Mouse (Mus musculus): Measurements from ENCODE around the gene Tymp. TPM values are rescaled to one million over a fixed set of nuclear protein-coding genes. Genes with fewer than 3 reads are reported as not detected.

Gene Tymp
- polyA plus RNA-seq, 1 experiment: 0.55 TPM

DNA sequence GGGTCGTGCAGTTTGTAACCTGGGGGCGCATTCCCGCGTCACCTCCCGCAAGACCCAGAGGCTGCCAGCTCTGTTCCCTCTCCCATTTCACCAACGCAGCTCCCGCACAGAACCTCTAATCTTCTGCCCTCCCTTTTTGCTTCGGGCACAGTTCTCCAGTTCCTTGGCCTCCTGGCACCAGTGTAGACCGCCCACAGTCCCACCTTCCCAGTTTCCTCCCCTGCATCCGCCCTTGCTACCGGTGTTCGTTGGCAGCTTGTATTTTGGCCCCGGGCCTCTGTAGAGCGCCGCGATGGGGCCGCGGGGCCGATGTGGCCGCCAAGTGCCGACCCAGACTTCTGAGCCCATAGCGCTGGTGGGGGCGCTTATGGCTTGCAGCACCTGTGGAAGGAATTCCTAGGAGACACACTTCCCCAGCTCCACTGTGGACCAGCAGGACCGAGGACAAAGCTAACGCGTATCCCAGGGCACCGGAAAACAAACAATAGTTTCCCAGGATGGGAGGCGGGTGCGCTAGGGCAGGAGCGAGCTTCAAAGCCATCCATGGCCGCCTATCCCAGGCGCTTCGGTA is 2.1 kb upstream of the Tymp start, which contains the start of gene Odf3b:
Gene Odf3b (minus strand): TSS at position 452 of the 571 bp plus-strand sequence.
- Histone ChIP-seq H3K27ac (replicated peaks; ENCODE audit: low read depth, low read length) (peak within 1 kb of the TSS; percentile 91), H3K4me1 (ENCODE audit: control insufficient read depth, insufficient read depth, insufficient read length, low read length) (no peaks in the 10 kb centered on the region; the same call in 1 of the 2 replicates), H3K4me3 (ENCODE audit: insufficient read depth, low read depth, low read length) (peak within 1 kb of the TSS; percentile 70)

GRCm38 (mm10) chr15:89377938-89378828 is 1.3 kb upstream of the Tymp start:
- Histone ChIP-seq H3K4me3 (ENCODE audit: insufficient read depth, low read depth, low read length) (peak overlapping the region; percentile 70), H3K4me1 (ENCODE audit: control insufficient read depth, insufficient read depth, insufficient read length, low read length) (no peaks in the 10 kb centered on the region; the same call in 1 of the 2 replicates), H3K27ac (replicated peaks; ENCODE audit: low read depth, low read length) (peak overlapping the region; percentile 91)

- Histone ChIP-seq H3K4me3 (ENCODE audit: insufficient read depth, low read depth, low read length) (no peak overlapping the region), H3K27ac (replicated peaks; ENCODE audit: low read depth, low read length) (no peak overlapping the region), H3K4me1 (ENCODE audit: control insufficient read depth, insufficient read depth, insufficient read length, low read length) (peaks cover 5% of the 10 kb centered on the region; the same call in 1 of the 2 replicates)
Measured at GRCm38 (mm10) chr15:89377362-89377761, 523 bp upstream of the Tymp start.

DNA sequence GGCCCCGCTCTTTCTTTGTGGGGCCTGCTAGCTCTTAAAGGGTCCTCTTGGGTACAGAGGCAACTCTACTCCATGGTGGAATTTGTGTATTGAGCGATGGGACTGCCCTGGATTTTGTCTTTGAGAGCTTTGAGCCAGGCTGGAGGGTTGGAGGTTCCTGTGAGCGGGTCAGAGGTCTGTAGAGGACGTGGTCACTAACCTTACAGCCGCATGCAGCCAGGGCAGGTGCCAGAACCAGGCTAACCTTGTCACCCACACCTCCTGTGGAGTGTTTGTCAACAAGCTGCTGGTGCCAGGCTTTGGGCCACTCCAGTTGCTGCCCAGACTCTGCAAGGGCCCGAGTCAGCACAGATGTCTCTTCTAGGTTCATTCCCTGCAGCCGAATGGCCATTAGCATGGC is 799 bp downstream of the Tymp start:
- Histone ChIP-seq H3K27ac (replicated peaks; ENCODE audit: low read depth, low read length) (no peak overlapping the region), H3K4me3 (ENCODE audit: insufficient read depth, low read depth, low read length) (no peak overlapping the region), H3K4me1 (ENCODE audit: control insufficient read depth, insufficient read depth, insufficient read length, low read length) (peaks cover 6% of the 10 kb centered on the region; the same call in 1 of the 2 replicates)

DNA sequence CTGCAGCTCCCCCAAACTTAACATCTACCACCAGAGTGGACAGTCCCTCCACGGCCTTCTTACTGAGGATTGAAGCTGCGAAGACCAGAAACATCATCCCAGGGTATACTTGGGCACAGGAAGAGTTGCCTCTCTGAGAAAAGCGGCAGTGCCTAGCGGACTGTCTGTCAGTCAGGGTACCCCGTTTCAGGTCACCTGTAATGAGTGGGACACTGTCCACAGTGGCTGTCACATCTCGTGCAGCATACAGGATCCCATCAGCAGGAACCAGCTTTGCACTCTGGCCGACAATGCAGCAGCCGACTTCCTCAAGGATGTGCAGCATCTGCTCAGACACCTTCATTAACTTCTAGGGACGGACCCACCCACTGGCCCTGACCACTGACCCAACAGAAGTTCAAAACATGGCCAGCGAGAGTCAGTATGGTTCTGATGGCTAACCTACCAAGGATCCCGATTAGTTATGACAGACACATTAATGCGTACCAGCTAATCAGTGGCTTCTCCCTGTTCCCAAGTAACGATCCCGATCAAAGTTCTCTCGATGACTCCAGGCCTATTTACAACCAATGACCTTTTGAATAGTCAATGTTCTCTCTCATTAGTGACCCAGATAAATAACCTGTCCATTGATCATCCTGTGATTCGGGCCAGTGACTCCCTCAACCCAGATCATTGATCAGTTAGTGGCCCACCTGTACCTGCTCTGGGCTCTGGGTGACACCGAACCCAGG is 1.9 kb downstream of the Tymp start:
- Histone ChIP-seq H3K27ac (replicated peaks; ENCODE audit: low read depth, low read length) (no peak overlapping the region), H3K4me1 (ENCODE audit: control insufficient read depth, insufficient read depth, insufficient read length, low read length) (peaks cover 6% of the 10 kb centered on the region; the same call in 1 of the 2 replicates), H3K4me3 (ENCODE audit: insufficient read depth, low read depth, low read length) (peak overlapping the region; percentile 87; the same call in 1 of the 2 replicates)

DNA sequence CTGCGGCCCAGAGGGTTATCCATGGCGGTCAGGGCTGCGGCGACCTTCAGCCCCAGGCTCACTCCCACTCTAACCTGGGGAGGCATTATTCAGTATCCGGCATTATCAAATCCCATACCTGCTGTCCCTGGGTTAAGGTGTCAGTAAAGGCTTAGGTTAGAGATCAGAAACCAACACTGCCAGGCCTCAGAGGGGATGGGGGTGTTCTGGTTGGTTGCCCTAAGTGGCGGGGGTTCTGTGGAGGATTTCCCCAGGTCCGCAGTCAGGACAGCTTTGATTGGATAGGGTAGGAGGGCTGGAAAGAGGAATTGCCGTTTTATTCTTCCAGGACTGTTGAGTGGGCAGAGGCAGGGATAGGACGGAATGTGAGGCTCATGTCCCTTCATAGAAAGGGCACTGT is 2.5 kb downstream of the Tymp start:
- H3K4me3 ChIP-seq (ENCODE audit: insufficient read depth, low read depth, low read length): peak overlapping the region; percentile 87
- peak overlapping the region; percentile 25 for H3K27ac ChIP-seq (replicated peaks; ENCODE audit: low read depth, low read length)
- H3K4me1 ChIP-seq (ENCODE audit: control insufficient read depth, insufficient read depth, insufficient read length, low read length): peaks cover 6% of the 10 kb centered on the region; the same call in 1 of the 2 replicates

- Histone ChIP-seq H3K4me1 (ENCODE audit: control insufficient read depth, insufficient read depth, insufficient read length, low read length) (peaks cover 6% of the 10 kb centered on the region; the same call in 1 of the 2 replicates), H3K27ac (replicated peaks; ENCODE audit: low read depth, low read length) (peak within 1 kb of the TSS; percentile 94), H3K4me3 (ENCODE audit: insufficient read depth, low read depth, low read length) (peak within 1 kb of the TSS; percentile 87)
Measured at GRCm38 (mm10) chr15:89373762-89374248, 3.0 kb downstream of the Tymp start, which contains the start of gene Sco2. Gene Sco2, minus strand, starts transcription at chr15:89373846.

DNA sequence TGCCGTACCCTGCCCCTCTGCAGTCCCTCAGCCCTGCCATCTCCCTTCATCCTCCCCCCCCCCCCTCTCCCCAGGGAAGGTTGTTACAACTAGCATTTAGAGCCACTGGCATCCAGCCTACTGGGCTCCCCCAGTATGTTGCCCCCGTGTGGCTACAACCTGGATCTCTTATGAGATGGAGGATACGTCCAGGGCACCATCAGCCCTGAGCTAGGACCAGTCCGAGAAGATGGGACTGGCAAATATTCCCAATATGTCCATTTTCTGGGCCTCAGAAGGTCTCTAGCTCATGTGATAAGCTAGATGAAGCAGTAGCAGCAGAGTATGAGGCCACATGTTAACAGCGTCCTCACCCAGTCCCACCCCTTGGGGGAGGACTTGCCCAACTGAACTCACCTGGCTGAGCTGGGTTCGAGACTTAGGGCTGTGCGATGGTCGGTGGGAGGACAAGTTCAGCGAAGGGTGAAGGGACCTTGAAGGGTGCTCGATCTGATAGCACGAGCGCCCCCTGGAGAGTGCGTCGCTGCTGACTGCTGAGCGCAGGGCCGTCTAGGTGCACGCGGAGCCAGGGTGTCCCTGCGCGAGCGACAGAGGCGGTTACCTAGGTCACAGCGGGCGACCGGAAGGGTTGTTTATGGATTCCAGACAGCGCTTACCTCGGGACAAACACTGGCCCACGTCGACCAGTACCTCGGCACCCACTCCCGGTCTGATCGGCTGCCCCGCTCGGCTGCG is 3.6 kb downstream of the Tymp start:
- H3K4me3 ChIP-seq (ENCODE audit: insufficient read depth, low read depth, low read length): peak overlapping the region; percentile 87
- H3K4me1 ChIP-seq (ENCODE audit: control insufficient read depth, insufficient read depth, insufficient read length, low read length): peaks cover 6% of the 10 kb centered on the region; the same call in 1 of the 2 replicates
- H3K27ac ChIP-seq (replicated peaks; ENCODE audit: low read depth, low read length): peak overlapping the region; percentile 94

GRCm38 (mm10) chr15:89372536-89372935 is 4.3 kb downstream of the Tymp start:
- Histone ChIP-seq H3K27ac (replicated peaks; ENCODE audit: low read depth, low read length) (no peak overlapping the region; the same call in 1 of the 2 replicates), H3K4me3 (ENCODE audit: insufficient read depth, low read depth, low read length) (peak overlapping the region; percentile 87), H3K4me1 (ENCODE audit: control insufficient read depth, insufficient read depth, insufficient read length, low read length) (peaks cover 6% of the 10 kb centered on the region; the same call in 1 of the 2 replicates)

DNA sequence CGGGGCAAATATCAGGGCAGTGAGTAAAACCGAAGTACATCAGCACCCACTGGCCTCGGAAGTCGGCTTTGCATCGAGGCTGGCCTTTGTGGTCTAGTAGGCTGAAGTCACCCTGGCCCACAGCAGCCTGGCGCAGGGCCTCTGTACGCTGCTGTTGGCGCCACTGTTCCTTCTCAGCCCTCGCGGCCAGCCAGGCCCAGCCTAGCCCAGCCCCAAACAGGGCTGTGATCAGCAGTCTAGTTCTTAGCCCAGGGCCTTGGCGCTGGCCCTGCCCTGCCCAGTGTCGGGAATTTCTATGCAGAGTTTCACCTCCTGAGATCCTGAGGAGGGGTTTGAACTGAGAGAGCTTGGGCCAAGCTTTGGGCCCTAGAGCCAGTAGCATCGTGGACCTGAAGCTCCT is 4.8 kb downstream of the Tymp start:
- Histone ChIP-seq H3K4me1 (ENCODE audit: control insufficient read depth, insufficient read depth, insufficient read length, low read length) (peaks cover 6% of the 10 kb centered on the region; the same call in 1 of the 2 replicates), H3K27ac (replicated peaks; ENCODE audit: low read depth, low read length) (no peak overlapping the region), H3K4me3 (ENCODE audit: insufficient read depth, low read depth, low read length) (no peak overlapping the region)

- no peak overlapping the region for H3K4me3 ChIP-seq (ENCODE audit: insufficient read depth, low read depth, low read length)
- H3K4me1 ChIP-seq (ENCODE audit: control insufficient read depth, insufficient read depth, insufficient read length, low read length): no peaks in the 10 kb centered on the region
- no peak overlapping the region for H3K27ac ChIP-seq (replicated peaks; ENCODE audit: low read depth, low read length)
Measured at GRCm38 (mm10) chr15:89365141-89365551, 11.7 kb downstream of the Tymp start.

DNA sequence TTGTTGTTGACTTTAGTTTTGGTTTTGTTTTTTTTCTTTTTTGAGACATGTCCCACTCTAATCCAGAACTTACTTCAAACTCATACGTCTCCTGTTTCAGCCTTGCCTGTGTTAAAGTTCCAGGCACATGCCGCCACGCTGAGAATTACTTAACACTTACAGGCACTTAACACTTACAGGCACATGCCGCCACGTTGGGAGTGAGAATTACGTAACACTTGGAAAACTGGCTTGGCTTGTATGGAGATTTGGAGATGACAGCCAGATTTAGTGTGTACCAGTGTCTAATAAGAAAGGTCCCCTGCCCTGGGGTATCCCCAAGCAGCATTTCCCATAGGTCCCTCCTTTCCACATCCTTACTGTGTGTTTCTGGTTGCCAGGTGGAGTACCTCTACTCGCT is 13.8 kb downstream of the Tymp start:
- H3K27ac ChIP-seq (replicated peaks; ENCODE audit: low read depth, low read length): no peak overlapping the region
- H3K4me1 ChIP-seq (ENCODE audit: control insufficient read depth, insufficient read depth, insufficient read length, low read length): peaks cover 2% of the 10 kb centered on the region; the same call in 1 of the 2 replicates

GRCm38 (mm10) chr15:89358784-89359183 is 18.1 kb downstream of the Tymp start:
- H3K4me1 ChIP-seq (ENCODE audit: control insufficient read depth, insufficient read depth, insufficient read length, low read length): peaks cover 11% of the 10 kb centered on the region
- no peak overlapping the region for H3K27ac ChIP-seq (replicated peaks; ENCODE audit: low read depth, low read length)
- no peak overlapping the region for H3K4me3 ChIP-seq (ENCODE audit: insufficient read depth, low read depth, low read length)

More for the DNA sequence above, 13.8 kb downstream of the Tymp start:
- H3K4me3 ChIP-seq (ENCODE audit: insufficient read depth, low read depth, low read length): no peak overlapping the region

DNA sequence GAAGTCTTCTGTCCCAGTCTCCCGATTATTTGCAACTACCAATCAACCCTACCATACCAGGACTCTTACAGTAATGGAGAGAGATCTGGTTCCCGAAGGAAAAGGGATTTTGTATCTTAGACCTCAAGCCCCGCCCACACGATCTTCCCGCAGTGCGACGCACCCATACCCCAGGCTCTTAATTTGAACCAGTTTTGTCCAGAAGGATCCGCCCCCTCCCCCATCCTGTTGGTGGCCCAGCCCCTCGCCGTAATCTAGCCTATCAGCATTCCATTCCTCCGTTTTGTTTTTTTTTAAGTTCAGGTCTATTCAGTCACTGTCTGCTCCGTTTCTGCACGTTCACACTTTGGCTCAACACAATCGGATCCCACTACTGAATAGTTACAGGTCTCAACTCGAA is 20.5 kb downstream of the Tymp start:
- Histone ChIP-seq H3K4me3 (ENCODE audit: insufficient read depth, low read depth, low read length) (peak overlapping the region; percentile 84), H3K4me1 (ENCODE audit: control insufficient read depth, insufficient read depth, insufficient read length, low read length) (peaks cover 11% of the 10 kb centered on the region), H3K27ac (replicated peaks; ENCODE audit: low read depth, low read length) (0 out of 2 replicates have a peak overlapping the region, but pooled peaks have one; percentile 76)
